Mouse (Mus musculus) ES-E14 (cell line): ENCODE data around the gene Cabp1.

ENCODE experiments used
- CHD2 ChIP-seq: IDR thresholded peaks from 2 replicates; pipeline ENCODE4 v1.6.1; 2014; ENCODE audit warnings: mild to moderate bottlenecking, low read depth, low read length, inconsistent platforms
- HCFC1 ChIP-seq: IDR thresholded peaks from 2 replicates; pipeline ENCODE4 v1.6.1; 2012; ENCODE audit warnings: low read length, inconsistent platforms, borderline replicate concordance; ENCODE audit not compliant: insufficient read depth
- MAFK ChIP-seq: IDR thresholded peaks from 2 replicates; pipeline ENCODE4 v1.6.1; 2014; ENCODE audit warnings: mild to moderate bottlenecking, low read depth, low read length, inconsistent platforms; ENCODE audit not compliant: insufficient read depth
- ZNF384 ChIP-seq: IDR thresholded peaks from 2 replicates; pipeline ENCODE4 v1.6.1; 2012; ENCODE audit warnings: low read depth, low read length, inconsistent platforms

GRCm38 (mm10) chr5:115155831-115156230, 38.4 kb downstream of the Cabp1 start:
- TF ChIP-seq HCFC1 = no peak
- no peak for TF ChIP-seq CHD2
- TF ChIP-seq ZNF384 = no peak
- TF ChIP-seq MAFK = peak; percentile 66
